Mouse (Mus musculus) CD4-positive, CD25-positive, alpha-beta regulatory T cell, adult 2 months (primary cell): ENCODE measurements around the gene Ext2.

Source experiments
- DNase-seq: peaks from one replicate; pipeline ENCODE4 v3.0.0-alpha.2; 2012; ENCODE audit warnings: low read depth, low spot score

Gene Ext2

GRCm38 (mm10) chr2:93806487-93807201 lies 15.7 kb downstream of the Ext2 start:
- no peak for DNase-seq

DNA sequence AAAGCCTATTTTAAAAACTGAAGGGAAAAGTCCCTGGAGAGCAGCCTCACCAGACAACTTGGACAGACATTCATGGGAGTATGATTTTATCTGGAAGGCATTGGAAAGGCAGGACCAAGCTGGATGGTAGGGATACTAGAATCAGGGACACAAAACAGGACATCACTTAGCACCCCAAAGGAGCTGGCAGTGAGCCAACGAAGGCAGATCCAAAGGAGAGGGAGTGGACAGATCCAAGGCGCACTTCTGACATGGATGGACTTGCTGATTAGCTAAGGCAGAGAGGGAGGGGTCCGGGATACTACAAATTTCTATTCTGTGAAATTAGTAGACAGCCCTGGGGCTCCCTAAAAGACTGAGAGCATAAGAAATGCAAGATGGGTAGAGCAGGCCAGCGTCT lies 16.8 kb downstream of the Ext2 start:
- no peak for DNase-seq

- DNase-seq: no peak
Observed at GRCm38 (mm10) chr2:93805066-93805465, 17.3 kb downstream of the Ext2 start.

DNA sequence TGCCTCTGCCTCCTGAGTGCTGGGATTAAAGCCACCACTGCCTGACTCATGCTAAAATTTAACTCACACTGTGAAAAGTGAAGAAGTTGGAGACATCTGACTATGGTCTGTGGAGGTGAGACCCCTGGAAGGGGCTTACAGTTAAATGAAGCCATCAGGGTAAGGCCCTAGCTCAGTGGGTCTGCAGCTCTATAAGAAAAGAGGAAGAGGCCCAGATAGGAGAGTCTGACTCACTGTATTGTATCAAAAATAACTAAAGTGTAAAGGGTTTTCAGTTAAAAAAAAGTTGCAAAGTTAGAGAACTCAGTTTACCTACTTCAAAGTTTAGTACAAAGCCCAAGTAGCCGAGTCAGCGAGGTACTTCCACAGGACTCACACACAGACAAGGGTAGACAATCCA lies 19.4 kb downstream of the Ext2 start:
- no peak for DNase-seq

DNA sequence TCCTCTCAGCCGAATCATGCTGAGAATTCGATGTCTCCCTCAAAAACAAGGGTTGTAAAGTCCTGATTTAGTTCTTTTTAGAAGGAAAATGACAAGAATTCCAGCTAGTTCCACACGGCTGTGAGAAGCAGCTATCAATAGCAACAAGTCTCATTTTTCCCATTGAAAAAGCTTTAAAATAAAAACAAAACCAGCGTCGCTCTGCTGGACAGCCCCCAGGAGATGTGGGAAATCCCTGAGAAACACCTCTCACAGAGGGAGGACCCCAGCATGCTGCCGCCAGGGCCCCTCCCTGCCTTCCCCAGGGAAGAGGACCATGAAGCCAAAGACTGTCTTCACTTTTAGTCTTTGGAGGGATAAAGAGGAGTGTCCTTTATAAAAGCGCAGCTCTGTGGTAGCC lies 21.3 kb downstream of the Ext2 start:
- no peak for DNase-seq

- DNase-seq: no peak
Observed at GRCm38 (mm10) chr2:93797162-93797795, 25.1 kb downstream of the Ext2 start.

DNA sequence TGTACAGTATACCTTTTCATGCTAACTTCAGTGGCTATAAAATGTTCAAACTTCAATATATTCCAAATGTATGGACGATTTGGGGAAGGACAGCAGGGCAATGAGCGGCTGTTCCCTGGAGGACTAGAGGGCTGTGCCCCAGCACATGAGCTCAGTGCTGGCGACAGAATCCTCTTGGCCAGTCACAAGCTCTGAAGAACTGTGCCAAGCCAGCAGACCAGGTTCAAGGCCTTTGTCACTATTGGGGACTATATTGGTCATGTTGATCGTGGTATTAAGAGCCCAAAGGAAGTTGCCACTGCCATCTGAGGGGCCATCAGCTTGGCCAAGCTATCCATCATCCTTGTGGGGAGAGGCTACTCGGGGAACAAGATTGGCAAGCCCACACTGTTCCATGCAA lies 28.0 kb downstream of the Ext2 start:
- no peak for DNase-seq

- DNase-seq: no peak
Observed at GRCm38 (mm10) chr2:93791516-93792499, 30.6 kb downstream of the Ext2 start.

DNA sequence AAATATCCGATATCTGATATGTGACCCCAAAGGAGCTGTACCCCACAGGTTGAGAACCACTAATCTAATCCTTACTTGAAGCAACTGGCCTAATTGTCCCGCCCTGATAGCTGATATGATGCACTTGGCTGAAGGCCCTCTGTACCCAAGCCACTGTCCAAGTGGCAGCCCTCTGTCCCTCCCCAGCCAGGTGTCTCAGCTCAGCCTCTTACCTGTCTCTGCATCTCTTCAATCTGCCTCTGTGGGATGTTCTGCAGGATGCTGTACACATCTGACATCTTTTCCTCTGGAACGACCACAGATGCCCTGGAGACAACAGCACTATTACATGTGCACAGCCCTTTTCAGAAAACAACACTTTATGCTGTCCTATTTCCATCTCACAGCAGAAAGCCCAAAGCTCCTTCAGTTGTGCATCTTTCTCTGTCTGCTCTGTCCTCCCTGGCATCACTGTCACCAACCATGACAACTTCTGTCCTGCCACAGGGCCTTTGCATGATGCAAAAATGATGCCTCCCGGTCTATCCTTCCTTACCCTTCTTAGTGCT lies 31.5 kb downstream of the Ext2 start:
- no peak for DNase-seq

DNA sequence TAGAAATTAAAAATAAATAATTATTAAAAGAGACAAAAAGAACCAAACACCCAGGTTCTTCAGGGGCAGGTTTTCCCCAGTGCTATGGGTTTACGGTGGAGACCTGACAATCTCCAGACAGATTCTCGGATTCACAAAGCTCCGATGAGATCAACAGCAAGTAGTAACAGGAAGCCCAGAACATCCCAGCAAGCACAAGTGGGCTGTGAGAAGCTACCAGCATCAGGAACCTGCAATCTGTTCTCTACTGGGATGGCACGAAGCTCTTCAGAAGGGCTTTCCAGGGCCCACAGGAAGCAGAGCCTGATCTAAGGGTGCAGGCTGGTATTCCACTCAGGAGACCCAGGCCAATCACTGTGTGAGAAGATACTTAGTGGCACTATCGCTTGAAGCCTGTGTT lies 33.8 kb downstream of the Ext2 start:
- DNase-seq: no peak

DNA sequence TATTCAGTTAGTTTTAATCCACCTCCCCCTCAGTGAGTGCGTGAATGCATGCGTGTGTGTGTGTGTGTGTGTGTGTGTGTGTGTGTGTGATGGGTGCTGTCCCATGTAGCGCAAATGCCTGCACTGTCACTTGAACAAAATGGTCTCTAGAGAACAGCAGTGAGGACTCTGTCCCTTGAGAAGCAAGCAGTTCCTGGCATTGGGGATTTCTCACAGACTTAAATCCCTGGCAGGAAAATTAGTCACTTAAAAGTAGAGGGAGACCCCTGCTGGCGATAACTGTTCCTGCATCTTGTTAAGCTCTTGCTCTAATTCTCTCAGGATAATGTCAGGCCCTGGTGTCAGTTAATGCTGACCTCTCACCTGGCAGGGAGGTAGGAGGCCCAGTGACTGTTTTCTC lies 36.2 kb downstream of the Ext2 start:
- peak; percentile 76 for DNase-seq

DNA sequence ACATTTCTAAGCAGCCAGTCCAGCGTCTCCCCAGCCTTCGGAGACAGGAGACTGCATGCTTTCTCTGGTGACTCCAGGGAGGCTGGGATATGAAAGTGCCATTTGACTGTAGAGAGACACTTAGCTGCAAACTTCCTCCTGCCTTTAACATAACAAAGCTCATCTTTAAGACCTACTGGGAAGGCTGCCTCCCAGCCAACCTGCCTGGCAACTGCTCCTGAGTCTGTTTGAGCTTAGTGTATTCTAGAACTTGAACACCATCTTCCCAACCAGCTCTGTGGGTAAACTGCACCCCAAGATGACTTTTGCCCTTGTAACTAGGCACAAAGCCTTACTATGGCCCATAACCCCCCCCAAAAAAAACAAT lies 37.0 kb downstream of the Ext2 start:
- no peak for DNase-seq

DNA sequence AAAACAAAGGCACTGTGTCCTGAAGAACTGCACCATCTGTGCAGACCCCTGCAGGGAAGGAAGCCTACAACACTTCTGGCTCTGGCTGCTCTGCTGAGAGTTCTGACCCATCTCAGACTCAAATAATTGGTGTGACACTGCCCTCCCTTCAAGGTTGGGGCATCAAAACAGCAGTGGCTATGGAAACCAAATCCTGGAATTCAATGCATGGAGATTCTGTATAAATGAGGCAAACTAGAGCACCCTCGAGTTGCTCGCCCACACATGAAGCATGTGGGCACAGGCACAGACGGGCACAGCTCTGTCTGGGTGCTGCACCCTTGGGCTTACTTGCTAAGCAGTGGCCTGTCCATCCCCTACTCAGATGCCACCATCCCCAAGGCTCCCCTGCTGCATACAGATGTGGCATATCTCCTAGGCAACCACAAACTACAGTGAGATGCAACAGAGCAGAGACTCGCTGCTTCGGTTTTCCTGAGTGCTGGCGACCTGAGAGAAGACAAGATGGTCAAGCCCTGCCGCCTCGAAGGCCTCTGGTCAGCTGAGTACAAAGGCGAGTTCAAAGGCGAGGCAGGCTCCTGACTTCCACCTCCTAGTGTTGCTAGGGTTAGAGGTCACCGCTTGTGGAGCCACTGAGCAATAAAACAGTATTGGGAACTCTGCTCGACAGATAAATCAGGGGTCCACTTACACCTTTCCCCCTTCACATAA lies 37.5 kb downstream of the Ext2 start:
- no peak for DNase-seq

GRCm38 (mm10) chr2:93783926-93784539 lies 38.3 kb downstream of the Ext2 start:
- no peak for DNase-seq

DNA sequence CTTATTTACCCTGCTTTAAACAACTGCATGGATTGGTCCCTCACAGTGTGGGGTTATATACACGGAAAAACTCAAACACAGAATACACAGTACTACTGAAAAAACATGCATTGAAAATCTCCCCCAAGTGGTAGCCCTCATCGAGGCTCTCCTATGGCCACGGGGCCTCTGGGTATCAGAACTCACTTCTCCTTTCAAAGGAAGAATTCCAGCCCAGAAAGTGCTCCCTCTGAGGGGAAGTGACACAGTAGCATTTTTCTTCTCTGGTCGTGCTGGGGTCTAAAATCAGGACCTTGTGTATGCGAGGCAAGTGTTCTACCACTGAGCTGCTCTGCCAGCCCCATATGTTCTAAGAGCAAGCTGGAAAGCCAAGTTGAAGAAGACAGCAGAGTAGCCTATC lies 39.7 kb downstream of the Ext2 start:
- DNase-seq: no peak

DNA sequence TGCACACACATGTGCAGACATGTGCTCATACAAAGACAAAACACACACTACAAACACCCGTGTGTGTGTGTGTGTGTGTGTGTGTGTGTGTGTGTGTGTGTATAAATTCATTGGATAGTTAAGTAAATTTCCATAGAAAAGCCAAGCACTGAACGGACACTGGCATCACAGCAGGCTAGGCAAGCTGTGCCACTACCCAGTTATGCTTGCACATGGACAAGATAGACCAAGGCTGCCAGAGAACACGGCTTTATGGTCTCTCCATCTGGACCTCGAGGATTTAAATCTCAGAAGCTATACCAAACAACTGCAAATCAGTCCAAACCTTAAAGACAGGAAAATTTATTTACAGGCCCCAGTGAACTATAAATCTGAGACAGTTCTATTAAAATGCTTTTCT lies 40.2 kb downstream of the Ext2 start:
- no peak for DNase-seq

DNA sequence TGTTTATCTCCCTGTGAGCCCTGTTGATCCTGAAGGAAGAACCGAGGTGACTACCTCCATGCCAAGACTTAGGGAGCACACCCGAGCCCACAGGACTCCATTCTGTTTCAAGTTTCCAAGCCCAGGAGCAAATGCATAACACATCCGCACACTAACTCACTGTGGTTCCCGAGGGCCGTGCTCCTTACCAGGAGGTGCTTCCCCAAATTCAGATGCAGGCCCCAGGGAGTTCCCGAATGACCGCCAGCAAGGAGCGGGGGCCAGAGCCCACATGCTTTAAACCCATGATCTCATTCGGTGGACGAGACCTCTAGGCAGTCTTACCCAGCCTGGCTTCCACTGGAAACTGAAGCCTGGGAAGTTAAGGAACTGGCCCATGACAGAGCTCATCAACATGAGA lies 41.8 kb downstream of the Ext2 start:
- no peak for DNase-seq

GRCm38 (mm10) chr2:93779897-93780208 lies 42.5 kb downstream of the Ext2 start:
- DNase-seq: no peak

DNA sequence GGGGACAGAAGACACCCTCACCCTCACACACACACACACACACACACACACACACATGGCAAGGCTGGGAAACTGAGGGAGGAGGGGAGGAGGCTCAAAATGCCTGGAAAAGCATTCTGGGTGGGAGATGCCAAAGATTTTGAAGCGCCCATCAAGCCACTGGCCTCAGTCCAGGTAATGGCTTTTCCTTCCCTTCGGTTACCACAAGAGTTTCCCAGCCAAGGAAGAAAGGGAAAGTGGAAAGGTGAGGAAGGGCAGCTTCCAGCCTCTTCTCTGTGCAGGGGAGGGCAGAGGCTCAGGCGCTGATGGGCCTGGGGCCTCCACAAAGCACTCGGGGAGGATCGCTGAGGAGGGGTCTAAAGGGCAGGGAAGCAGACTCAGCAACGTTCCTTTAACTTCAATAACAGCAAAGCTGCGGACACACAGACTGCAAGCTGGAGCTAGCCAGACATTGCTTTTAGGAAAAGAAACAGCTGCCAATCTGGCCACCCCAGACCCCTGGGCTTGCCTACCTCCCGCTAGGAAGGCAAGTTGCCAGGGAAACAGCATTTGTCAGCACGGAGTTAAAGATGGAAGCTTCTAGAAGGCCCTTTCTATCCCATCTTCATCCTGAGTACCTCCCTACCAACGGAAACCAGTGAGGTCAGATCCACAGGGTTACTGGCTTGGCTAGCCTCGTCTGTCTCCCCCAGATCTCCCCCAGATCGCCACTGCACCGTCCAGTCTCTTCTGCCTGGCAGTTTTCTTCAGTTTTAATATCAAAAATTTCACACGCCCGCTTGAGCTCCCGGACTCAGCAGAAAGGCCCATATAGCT lies 43.1 kb downstream of the Ext2 start:
- no peak for DNase-seq

- no peak for DNase-seq
Observed at GRCm38 (mm10) chr2:93778616-93779015, 43.8 kb downstream of the Ext2 start.
